Mouse (Mus musculus): ENCODE data around the gene Aff1.

- TF ChIP-seq EP300 (IDR thresholded peaks at IDR 0.05; ENCODE audit: low read depth), result no peak
- TF ChIP-seq CTCF (IDR thresholded peaks at IDR 0.05; ENCODE audit: low read depth), result no peak
These were observed 69.6 kb downstream of the Aff1 start for GRCm38 (mm10) chr5:103761754-103762153.
